Mouse (Mus musculus): ENCODE measurements at regions not wholly inside any gene's neighbourhood (a gene's known extent, or its start where the extent isn't known, plus 50 kb on each side); places are given as distances from the start of the nearest gene placed in this dataset.

- intact Hi-C loops (cut with DNase I; ENCODE audit: low total_unique reads) = no loop called here
- no peak for DNase-seq
Observed at GRCm38 (mm10) chr5:51397528-51397927, 170.0 kb downstream of the Ppargc1a start.

- intact Hi-C loops (cut with DNase I; ENCODE audit: low total_unique reads) = no loop called here
Observed at GRCm38 (mm10) chr5:51391319-51391718, 176.2 kb downstream of the Ppargc1a start.

DNA sequence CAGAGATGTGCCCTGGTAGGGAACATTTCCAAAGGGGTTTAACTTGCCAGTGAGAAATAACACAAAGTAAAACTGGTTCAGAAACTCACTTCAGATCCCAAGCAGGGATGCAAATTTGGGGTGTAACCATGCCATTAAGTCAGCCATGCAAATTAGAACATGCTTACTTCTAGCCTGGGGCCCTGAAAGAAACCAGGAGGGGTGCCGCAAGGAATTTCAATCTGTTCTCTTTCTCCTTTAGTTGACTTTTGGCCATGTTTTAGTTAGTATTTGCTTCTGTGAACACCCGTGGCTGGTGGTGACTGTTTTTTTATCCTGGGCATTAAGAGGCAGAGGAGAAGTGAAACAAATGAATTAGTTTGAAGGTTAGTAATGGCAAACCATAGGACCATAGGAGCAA is 179.8 kb downstream of the Ppargc1a start:
- intact Hi-C loops (cut with DNase I; ENCODE audit: low total_unique reads) = no loop called here
- DNase-seq = no peak

More at GRCm38 (mm10) chr5:51391319-51391718, 176.2 kb downstream of the Ppargc1a start:
- DNase-seq = peak; percentile 41

DNA sequence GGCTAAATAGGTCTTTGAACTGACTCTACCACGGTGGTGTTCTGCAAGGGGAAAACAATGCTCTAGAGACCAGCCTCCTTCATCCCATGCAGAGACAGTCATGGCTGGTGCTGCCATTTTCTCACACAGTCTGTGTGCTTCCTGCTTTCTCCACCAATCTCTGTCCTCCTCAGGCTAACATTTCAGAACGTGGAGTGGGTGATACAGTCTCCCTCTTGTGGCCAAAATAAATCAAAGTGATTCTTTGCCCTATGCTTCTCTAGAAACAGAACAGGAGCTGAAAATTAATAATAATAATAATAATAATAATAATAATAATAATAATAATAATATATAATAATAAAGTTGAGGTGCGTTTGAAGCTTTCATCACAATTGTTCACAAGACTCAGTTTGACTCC is 181.1 kb downstream of the Ppargc1a start:
- intact Hi-C loops (cut with DNase I; ENCODE audit: low total_unique reads) = no loop called here
- DNase-seq = no peak

DNA sequence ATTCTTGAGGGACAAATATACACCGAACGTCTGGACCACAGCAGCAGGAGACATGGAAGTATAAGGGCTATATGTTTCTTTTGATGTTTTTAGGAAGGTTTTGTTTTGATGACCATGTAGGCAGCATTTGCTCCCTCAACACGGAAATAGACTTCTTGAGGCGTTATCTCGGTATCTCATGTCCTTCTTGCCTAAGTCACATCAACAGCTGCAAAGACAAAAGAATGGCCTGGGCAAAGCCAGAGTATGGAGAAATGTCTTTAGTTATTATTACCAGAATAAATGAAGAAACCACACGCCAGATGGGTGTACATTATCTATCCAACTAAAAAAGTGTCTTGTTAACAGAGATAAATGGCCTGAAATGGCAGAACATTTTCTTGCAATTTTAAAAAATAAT is 183.2 kb downstream of the Ppargc1a start:
- no peak for DNase-seq
- intact Hi-C loops (cut with DNase I; ENCODE audit: low total_unique reads) = no loop called here

DNA sequence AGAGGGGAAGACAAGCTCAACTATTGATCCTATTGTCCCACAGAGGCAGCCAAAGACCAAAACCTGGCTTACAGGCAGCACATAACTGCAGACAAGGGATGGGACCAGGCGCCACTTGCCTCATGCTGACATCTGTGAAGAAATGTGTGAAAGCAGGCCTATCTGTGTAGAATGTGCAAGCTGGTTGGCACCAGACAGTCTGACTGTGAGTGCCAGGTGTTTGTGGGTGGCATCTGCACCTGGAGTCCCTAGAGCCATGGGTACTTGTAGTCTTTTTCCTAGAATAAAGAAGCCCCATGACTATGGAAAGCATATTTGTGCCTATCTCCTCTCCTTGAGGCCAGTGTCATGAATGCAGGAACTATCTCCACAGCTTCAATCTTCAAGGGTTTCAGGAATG is 208.4 kb downstream of the Ppargc1a start:
- intact Hi-C loops (cut with DNase I; ENCODE audit: low total_unique reads) = no loop called here

DNA sequence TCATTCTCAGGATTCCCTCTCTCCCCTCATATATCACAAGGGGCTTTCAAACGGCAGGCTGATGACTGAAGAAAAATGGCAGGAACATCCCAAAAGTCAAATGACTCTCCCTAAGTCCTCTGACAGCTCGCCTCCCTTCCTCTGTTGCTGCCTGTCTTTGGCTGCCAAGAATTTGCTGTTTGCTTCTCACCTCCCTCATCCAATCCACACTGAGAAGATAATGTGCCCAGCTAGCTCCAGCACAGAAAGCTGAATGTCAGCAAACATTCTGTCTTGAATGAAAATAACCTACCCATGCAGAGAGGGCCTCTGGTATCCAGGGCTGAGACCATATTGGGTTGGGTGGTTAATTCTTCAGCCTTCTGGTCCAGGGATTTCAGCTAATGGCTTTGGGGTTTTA is 219.3 kb downstream of the Ppargc1a start:
- DNase-seq = no peak
- intact Hi-C loops (cut with DNase I; ENCODE audit: low total_unique reads) = no loop called here

More for the DNA sequence above, 208.4 kb downstream of the Ppargc1a start:
- no peak for DNase-seq

DNA sequence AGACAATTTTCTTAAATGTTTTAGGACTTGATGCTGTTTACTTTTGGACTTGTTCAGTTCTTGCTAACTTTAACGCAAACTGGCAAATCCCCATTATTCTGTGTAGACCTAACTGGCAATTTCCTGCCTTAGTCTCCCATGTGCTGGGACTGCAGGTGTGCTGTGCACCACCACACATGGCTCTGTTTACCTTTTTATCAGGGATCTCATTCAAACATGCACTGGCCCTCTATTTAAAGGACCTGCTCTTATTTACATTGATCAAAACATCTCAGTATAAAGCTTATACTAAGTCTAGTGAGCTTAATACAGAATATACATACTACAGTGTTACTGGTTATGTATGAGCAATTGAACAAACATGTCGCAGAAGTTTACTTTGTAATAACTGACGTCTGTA is 238.4 kb downstream of the Ppargc1a start:
- DNase-seq = no peak
- intact Hi-C loops (cut with DNase I; ENCODE audit: low total_unique reads) = no loop called here

DNA sequence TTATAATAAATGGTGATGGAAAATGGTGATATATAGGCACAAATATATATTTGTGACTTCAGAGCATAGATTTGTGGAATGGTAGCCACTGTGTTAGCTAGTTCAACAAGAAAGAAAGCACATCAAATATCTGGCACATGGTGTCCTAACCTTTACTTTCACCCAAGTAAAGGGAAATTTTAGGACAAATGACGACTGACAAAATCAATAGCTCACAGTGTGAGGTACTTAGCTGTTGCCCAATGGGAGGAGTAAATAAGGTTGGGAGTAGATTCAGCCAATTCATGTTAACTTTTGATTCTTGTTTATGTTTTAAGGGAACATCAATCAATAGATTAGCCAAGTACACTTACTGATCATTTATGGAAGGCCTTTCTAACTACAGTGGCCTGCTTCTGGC is 278.3 kb downstream of the Ppargc1a start:
- DNase-seq = no peak
- intact Hi-C loops (cut with DNase I; ENCODE audit: low total_unique reads) = no loop called here

GRCm38 (mm10) chr5:51288234-51288633 is 279.3 kb downstream of the Ppargc1a start:
- intact Hi-C loops (cut with DNase I; ENCODE audit: low total_unique reads) = no loop called here
- no peak for DNase-seq

DNA sequence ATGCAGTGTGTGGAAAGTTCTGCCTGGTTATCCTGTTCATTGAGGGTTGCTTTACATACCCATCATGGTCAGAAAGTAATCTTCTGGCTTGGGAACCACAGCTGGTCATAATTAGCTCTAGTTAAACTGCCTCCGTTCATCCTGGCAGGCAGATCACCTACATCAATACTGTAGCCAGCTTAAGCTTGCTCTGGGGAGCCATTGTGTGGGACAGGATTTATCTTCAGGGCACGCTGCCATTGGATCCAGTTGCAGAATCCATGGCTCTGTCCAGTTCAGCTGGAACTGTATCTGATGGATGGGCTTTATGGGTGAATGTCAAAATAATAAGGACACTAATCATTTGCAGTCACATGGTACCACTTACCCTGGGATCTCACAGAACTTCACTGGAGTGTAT is 326.4 kb downstream of the Ppargc1a start:
- intact Hi-C loops (cut with DNase I; ENCODE audit: low total_unique reads) = no loop called here
- DNase-seq = peak; percentile 34

- intact Hi-C loops (cut with DNase I; ENCODE audit: low total_unique reads) = no loop called here
- no peak for DNase-seq
Observed at GRCm38 (mm10) chr5:51234004-51234355, 333.5 kb downstream of the Ppargc1a start.

- DNase-seq = no peak
- intact Hi-C loops (cut with DNase I; ENCODE audit: low total_unique reads) = no loop called here
Observed at GRCm38 (mm10) chr5:51233271-51234003, 334.1 kb downstream of the Ppargc1a start.

GRCm38 (mm10) chr5:51229806-51230205 is 337.7 kb downstream of the Ppargc1a start:
- intact Hi-C loops (cut with DNase I; ENCODE audit: low total_unique reads) = no loop called here

GRCm38 (mm10) chr5:51227996-51228395 is 339.5 kb downstream of the Ppargc1a start:
- DNase-seq = no peak
- intact Hi-C loops (cut with DNase I; ENCODE audit: low total_unique reads) = no loop called here

More at GRCm38 (mm10) chr5:51229806-51230205, 337.7 kb downstream of the Ppargc1a start:
- DNase-seq = no peak

DNA sequence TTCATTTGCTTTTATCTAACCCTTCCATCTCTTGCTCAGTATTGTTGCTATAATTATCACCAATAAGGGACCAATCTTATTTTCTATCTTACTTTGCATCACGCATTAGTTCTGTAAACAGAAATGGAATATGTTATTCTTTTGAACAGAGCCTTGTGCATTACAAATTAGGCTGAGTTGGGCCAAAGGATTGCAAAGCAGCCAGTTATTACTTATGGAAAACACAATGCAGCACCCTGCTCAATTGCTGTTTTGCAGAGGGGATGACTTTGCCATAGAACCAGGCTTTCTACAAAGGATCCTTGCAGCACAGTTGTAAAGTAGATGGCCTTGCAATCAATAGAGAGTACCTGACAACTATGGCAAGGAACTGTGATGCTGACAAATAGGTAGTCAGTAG is 364.3 kb downstream of the Ppargc1a start:
- intact Hi-C loops (cut with DNase I; ENCODE audit: low total_unique reads) = no loop called here
- DNase-seq = no peak

DNA sequence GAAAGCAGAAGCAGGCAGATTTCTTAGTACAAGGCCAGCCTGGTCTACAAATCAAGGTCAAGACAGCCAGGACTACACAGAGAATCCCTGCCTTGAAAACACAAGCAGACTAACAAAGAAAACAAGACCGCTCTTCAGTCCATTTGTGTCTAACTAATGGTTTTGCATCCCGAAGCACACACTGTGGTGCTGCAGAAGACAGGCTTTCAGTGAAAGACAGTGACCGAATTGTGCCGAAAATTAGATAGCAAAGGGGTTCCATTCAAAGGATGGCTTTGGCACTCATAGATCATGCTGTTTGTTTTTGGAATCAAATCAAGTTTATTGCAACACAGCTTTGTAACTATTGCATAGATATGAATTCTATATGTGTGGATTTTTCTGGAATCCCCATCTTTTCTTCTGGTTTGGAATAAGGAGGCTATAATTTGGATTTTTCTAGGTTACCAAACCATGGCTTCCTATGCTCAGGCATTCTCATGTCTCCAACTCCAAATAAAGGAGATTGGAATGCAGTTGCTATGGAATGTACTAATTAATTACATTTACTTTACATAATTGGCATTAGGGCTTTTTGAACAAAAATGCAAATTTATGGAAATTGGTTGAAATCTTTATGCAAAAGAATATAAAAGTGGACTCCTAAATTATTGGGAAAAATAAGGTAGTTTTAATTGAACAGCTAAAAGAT is 364.9 kb downstream of the Ppargc1a start:
- intact Hi-C loops (cut with DNase I; ENCODE audit: low total_unique reads) = no loop called here
- DNase-seq = no peak

DNA sequence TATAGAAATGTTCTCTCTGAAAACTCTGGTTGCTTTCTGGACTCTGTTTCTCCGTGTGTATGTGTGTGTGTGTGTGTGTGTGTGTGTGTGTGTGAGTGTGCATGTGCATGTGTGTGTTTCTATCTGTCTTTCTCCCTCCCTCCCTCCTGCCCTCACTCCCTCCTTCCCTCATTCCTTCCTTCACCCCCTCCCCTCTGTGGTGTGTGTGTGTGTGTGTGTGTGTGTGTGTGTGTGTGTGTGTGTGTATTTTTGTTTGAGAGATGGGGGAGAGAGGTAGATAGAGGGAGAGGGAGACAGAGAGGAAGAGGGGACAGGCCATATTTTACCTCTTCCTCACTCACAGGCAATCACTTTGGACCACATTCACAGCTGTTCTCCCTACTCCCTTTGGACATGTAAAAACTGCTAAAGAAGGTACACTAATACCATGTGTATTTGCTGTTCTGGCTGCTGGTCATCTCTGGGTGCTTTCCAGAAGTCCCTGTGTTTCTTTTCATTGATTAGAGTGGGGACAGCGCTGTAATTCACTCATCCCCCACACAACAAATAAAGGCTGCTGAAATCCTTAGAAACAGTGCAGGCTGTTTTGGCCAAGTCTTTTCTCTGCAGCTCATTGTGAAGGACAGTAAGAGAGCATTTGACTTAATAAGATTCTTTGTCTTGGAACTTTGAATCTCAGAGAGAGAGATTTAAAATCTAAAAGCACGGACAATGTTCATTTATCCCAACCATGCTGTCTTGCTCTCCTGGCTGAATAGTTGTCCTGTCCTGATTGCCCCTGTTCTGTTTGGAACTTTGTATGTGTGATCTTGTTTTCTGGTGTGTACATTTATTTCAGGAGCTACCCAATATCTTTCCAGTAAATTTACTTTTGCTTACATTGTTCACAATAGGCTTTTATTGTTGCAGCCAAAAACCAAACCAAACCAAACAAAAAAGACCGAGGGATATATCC is 370.9 kb downstream of the Ppargc1a start:
- intact Hi-C loops (cut with DNase I; ENCODE audit: low total_unique reads) = no loop called here
- DNase-seq = peak; percentile 4

GRCm38 (mm10) chr5:51190661-51191060 is 376.9 kb downstream of the Ppargc1a start:
- intact Hi-C loops (cut with DNase I; ENCODE audit: low total_unique reads) = no loop called here
- no peak for DNase-seq

GRCm38 (mm10) chr5:51169828-51170227 is 397.7 kb downstream of the Ppargc1a start:
- intact Hi-C loops (cut with DNase I; ENCODE audit: low total_unique reads) = no loop called here
- no peak for DNase-seq
